Mouse (Mus musculus) heart, postnatal 36 days (tissue): ENCODE measurements around the gene Hace1. TPM values are rescaled to one million over a fixed set of nuclear protein-coding genes. Genes with fewer than 3 reads are reported as not detected.
"Not testable (repeated sequence)": the region's sequence is repeated elsewhere in the genome, so short reads cannot be mapped to it uniquely, and the experiment has no call there.

ENCODE experiments used
- DNase-seq, 2 experiments: peaks; one replicate each; pipeline ENCODE4 v3.0.0; 2021 to 2022
- intact Hi-C: fragments of 180-260 bp; cut with DNase I; formaldehyde crosslinking; loops from one replicate; pipeline ENCODE4 v1.15.1; 2025
- total RNA-seq, 2 experiments: library from RNA; stranded (reverse); gene quantifications; 2 replicates each; pipeline ENCODE4 v1.2.3; 2021

The Hace1 gene
- total RNA-seq: 1 to 10 TPM; 6.7 to 8.3 TPM

DNA sequence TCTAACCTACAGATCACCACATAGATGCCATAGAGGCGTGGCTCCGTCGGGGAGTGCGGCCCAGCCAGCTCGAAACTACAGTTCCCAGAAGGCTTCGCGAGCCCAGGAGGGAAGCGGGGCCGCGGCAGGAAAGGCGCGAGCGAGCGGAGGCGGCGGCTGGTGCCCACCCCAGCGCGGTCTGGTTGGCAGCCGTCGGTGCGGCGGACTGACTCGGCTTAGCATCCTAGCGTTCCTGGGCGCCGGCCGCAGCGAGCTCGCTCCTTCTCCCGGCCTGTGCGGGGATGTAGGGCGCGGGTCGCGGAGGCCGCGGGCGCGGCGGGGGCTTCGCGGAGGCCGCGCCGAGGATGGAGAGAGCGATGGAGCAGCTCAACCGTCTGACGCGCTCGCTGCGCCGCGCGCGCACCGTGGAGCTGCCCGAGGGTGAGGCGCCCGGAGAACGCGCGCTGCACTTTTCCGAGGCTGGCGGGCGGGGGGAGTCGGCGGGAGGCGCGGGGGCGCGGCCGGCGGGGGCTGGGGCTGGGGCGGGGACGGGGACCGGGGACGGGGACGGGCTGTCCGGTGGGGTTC, at the start of gene Hace1:
Hace1 (plus strand) TSS at position 99 of the 567 bp plus-strand sequence.
- intact Hi-C loops: loop anchor here (10.0 kb wide), 1 partner anchor 1313 kb away; the partner anchor contains the start of gene Atg5
- DNase-seq: peak; percentile 84 to 85

- intact Hi-C loops, DNase-seq: not testable (repeated sequence)
Measured at GRCm38 (mm10) chr10:45537334-45537733, 40.3 kb upstream of the Hace1 start.

GRCm38 (mm10) chr10:45542726-45543125, 34.9 kb upstream of the Hace1 start:
- intact Hi-C loops: no loop called here
- no peak for DNase-seq

- peak; percentile 4 to 7 for DNase-seq
- intact Hi-C loops: no loop called here
Measured at GRCm38 (mm10) chr10:45546799-45547198, 30.8 kb upstream of the Hace1 start.

DNA sequence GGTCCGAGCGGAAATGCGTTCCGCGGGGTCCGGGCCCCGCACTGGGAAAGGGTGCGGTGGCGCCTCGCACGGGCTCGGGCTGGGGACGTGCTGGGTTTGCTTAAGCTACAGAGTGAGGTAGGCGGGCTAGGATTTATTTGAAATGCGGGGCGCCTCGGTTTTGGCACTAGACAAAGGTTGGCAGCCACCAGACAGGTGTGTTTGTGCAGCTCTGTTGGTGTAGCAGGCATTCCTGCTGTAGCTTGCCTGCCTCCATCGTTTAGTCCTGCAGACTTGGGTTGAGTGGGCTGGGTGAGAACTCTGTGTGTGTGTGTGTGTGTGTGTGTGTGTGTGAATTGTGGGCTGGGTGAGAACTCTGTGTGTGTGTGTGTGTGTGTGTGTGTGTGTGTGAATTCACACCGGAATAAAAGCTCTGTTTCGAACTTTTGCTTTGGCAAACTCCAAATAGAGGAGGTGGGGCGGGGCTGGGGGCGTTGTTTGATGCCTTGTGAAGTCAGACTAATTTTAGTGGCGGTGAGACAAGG, 731 bp downstream of the Hace1 start:
- DNase-seq: peak in 1 of 2 experiments; percentile 25

DNA sequence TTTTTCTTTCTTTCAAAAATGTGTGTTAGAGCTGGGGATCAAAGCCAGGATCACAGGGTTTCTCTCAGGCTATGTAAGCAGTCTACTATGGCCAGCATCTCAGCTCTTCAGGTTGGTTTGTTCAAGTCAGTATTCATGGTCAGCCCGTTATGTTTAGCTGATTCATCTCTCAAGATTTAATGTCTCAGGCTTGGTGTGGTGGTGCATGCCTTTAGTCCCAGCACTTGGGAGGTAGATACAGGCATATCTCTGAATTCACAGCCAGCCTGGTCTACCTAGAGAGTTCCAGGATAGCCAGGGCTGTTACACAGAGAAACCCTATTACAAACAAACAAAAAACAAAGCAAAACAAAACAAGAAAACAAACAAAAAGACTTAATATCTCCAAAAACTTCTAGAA, 5.7 kb downstream of the Hace1 start:
- no peak for DNase-seq
- intact Hi-C loops: no loop called here

More for the DNA sequence above, 731 bp downstream of the Hace1 start:
- intact Hi-C loops: loop anchor here (10.0 kb wide), 1 partner anchor 1314 kb away; the partner anchor contains the start of gene Atg5

DNA sequence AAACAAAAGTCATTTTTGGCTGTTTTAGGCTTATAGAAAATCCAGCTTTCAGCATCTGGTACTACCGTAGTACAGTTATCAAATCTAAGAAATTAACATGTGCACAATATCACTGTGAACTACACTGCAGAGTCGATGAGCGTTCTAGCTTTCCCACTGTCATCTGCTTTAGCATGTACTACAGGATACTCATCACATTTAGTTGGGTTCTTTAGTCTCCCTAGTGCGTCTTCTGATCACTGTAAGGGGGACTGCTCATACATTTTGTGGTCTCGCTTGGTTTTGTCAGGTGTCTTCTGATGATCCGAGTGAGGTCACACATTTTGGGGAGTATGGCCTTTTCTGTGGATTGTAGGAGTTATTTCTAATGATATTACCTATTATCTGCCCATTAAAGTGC, 6.2 kb downstream of the Hace1 start:
- intact Hi-C loops: no loop called here
- no peak for DNase-seq

- no peak for DNase-seq
- intact Hi-C loops: no loop called here
Measured at GRCm38 (mm10) chr10:45584311-45585102, 6.9 kb downstream of the Hace1 start.

- DNase-seq: no peak
- intact Hi-C loops: no loop called here
Measured at GRCm38 (mm10) chr10:45605853-45606252, 28.2 kb downstream of the Hace1 start.

DNA sequence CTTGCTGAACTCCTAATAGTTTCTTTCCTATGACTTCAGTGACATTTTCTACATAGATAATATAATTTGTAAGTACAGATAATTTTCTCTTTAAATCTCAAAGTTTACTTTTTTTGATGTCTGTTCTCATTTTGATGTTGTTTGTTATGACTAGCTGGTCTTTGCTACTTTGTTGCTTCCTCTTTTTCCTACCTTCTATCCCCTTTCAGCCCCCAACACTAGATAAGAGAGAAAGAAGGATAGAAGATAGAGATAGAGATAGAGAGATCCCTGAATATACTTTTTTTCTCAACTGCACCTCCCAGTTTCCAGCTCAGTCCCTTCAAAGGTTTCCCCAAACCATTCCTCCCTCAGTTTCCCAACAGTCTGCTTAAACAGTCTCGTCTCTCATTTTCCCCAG, 33.1 kb downstream of the Hace1 start:
- no peak for DNase-seq
- intact Hi-C loops: no loop called here

DNA sequence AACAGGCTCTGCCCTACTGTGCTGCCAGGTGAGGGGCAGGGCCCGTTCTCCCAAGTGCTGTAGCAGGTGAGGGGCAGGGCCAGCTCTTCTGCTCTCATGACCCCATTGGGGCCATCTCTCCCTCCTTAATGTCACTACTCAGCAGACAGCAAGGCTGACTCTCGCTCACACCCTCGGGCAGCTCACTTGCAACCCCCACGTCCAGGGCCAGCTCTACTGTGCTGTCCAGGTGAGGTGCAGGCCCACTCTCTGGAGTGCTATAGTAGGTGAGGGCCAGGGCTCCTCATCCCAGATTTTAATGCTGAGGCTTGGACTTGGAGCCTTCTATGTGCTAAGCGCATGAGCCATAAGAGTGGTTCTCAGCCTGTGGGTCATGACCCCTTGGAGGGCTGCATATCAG, 38.4 kb downstream of the Hace1 start:
- intact Hi-C loops: no loop called here
- DNase-seq: no peak

- intact Hi-C loops: no loop called here
- no peak for DNase-seq
Measured at GRCm38 (mm10) chr10:45619039-45619438, 41.4 kb downstream of the Hace1 start.

DNA sequence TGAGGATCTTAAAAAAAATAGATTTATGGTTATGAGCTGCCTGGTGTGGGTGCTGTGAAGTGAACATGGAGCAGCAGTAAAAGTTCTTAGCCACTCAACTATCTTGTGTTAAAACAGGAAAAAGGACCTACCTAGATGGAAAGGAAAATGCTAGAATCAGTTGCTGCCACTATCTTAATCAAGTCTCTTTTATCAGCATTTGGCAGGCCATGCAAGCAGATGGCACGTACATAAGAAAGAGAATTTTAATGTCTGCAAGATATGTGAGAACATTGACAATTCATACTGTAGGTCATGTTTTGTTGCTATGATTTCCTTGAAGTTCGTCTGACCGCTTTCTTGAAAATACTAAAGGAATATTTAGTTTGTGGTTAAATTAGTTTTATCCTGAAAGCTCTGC, 54.4 kb downstream of the Hace1 start:
- no peak for DNase-seq
- intact Hi-C loops: no loop called here

DNA sequence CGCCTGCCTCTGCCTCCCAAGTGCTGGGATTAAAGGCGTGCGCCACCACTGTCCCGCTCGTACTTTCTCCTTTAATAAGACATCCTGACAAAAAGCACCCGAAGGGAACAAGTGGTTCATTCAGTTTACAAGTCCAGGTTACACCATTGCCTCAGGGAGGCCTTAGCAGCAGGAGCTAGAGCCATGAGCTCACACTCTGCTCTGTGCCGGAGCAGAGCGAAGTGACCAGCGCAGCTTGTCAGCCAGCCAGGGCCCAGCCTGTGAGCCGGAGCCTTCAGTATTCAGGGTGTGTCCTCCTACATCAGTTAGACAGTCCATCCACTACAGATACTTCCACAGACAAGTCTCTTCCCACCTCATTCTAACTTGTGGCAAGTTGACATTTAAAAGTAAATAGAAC, 55.0 kb downstream of the Hace1 start:
- intact Hi-C loops: no loop called here
- DNase-seq: no peak

- intact Hi-C loops: no loop called here
- DNase-seq: no peak
Measured at GRCm38 (mm10) chr10:45635201-45635600, 57.6 kb downstream of the Hace1 start.

DNA sequence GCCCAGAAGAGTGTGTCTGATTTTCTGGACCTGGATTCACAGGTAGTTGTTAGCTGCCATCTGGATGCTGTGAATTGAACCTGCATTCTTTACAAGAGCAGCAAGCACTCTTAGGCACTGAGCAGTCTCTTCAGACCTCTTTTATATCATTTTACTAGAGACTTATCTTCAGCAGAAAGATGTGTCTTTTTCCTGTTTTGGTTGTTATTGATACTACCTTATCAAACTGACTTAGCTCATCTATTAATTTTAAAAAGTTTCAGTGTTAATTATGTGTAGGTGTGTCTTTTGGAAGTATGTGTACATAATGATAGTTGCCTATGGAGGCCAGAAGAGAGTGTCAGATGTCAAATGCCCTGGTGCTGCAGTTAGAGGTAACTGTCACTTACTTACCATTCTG, 62.1 kb downstream of the Hace1 start:
- intact Hi-C loops: no loop called here

GRCm38 (mm10) chr10:45654026-45654425, 76.4 kb downstream of the Hace1 start:
- no peak for DNase-seq
- intact Hi-C loops: no loop called here

More for the DNA sequence above, 62.1 kb downstream of the Hace1 start:
- DNase-seq: no peak

- intact Hi-C loops: no loop called here
- no peak for DNase-seq
Measured at GRCm38 (mm10) chr10:45662015-45662414, 84.4 kb downstream of the Hace1 start.

- intact Hi-C loops: no loop called here
- DNase-seq: no peak
Measured at GRCm38 (mm10) chr10:45668266-45668665, 90.6 kb downstream of the Hace1 start.

DNA sequence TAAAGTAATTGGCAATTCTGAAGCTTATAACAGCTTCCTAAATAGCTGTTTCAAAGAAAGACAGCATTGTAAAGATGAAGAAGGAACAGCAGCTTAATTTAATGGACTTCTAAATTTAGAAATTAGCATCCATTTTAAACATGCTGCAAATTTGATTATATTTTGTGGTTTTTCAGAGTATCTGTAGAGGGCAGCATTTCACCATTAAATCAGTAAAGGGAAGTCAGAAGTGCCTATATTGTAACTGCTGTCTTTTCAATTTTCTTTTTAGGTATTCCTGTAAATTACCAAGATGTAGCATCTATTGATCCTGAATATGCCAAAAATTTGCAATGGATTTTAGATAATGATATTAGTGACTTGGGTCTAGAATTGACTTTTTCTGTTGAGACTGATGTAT, 99.2 kb downstream of the Hace1 start:
- no peak for DNase-seq
- intact Hi-C loops: loop anchor here (2.0 kb wide), 1 partner anchor 240 kb away; no protein-coding TSS in a partner anchor

DNA sequence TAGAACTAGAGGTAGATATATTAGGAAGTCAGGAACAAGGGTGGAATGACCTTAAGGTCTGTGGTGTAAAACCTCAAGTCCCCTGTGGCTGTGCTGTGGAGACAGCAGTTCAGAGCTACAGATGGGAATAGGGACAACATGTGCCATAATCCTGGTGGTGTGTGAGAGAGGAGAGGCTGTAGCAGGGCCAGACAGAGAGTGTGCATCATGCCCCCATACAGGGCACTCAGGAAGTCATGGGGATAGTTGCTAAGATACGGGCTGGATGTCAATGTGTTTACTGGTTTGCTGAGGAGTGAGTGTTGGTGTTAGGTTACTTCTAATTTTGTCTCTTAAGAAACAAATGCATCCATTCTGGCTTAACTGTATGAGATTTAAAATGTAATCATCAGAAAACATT, 108.6 kb downstream of the Hace1 start:
- DNase-seq: no peak
- intact Hi-C loops: no loop called here

GRCm38 (mm10) chr10:45694931-45695330, 117.3 kb downstream of the Hace1 start:
- intact Hi-C loops: no loop called here
- DNase-seq: no peak
